Mouse (Mus musculus) T-helper 17 cell (primary cell): ENCODE data around the gene Slc9c1.

Source experiments
- in situ Hi-C, 2 experiments: fragments of 300-600 bp; cut with MboI, MseI; formaldehyde crosslinking; loops; 1 replicate in 1 of 2; 2 replicates in 1 of 2; pipeline ENCODE4 v1.15.1; 2025; ENCODE audit warnings: high pct_unique_total_duplicates in 2 of 2

The Slc9c1 gene

DNA sequence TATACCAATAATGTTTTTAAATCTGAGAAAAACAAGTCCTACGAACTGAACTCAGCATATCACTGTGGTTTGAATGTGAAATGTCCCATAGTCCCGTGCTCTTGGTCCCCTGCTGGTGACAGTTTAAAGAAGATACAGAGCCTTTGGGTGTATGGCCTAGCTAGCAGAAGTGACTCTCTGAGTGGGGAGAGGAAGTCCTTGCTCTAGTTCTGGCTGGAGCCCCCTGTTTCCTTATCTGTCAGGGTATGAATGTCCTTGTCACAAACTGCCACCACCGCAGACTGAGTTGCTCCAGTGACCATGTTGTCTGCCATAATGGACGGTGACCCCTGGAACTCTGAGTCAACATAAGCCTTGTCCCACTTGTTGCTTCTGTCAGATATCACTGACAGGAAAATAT lies 88.1 kb downstream of the Slc9c1 start:
- in situ Hi-C loops, result loop anchor here in 1 of 2 experiments (10.0 kb wide), 1 partner anchor 198 kb away; no protein-coding TSS in a partner anchor

DNA sequence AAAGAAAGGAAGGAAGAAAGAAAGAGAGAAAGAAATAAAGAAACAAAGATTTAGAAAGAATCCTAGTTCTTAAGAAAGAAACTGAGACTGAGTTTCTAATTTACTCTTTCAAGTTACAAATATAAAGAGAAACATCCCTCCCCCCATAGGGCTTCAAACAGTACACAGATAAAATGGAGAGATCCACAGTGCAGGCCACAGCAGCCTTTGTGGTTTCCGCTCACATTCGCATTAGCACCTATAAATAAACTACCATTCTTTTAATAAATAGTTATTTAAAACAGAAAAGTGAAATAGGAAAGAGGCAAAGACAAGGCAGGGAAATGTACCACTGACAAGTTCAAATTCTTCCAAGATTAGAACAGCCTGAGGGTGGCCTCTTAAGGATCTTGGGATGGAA lies 89.7 kb downstream of the Slc9c1 start:
- in situ Hi-C loops, result loop anchor here (5.0 to 10.0 kb wide), 2 partner anchors 200 to 427 kb away; no protein-coding TSS in a partner anchor

- in situ Hi-C loops, result loop anchor here (5.0 to 10.0 kb wide), 2 partner anchors 201 to 428 kb away; no protein-coding TSS in a partner anchor
Measured at GRCm38 (mm10) chr16:45625342-45625741, 90.2 kb downstream of the Slc9c1 start.

DNA sequence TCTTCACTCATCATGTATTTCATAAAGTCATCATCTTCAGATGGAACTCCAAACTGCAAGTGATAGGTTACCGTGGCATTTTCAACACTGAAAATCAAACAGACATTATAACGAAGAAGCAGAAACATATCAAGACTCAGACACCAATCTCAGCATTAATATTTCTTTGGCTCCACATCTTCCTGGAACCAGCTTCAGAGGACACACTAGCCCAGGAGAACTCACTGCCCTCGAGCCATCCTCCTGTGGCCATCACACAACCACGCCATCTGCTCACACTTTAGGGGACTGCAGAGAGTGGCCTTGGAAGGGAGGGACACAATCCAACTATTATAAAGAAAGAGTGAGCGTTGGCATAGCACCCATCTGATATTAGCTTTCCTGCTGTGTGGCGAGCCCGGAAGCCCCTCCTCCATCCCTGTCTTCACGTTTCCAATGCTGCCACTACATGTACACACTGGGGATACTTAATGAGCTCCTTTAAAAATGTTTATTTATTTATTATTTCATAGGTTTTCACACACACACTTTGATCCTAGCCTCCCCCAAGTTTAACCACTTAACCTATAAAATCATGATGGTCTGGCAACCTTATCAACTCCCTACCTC lies 94.5 kb downstream of the Slc9c1 start:
- in situ Hi-C loops, result loop anchor here (5.0 to 10.0 kb wide), 3 partner anchors 47 to 432 kb away; no protein-coding TSS in a partner anchor

DNA sequence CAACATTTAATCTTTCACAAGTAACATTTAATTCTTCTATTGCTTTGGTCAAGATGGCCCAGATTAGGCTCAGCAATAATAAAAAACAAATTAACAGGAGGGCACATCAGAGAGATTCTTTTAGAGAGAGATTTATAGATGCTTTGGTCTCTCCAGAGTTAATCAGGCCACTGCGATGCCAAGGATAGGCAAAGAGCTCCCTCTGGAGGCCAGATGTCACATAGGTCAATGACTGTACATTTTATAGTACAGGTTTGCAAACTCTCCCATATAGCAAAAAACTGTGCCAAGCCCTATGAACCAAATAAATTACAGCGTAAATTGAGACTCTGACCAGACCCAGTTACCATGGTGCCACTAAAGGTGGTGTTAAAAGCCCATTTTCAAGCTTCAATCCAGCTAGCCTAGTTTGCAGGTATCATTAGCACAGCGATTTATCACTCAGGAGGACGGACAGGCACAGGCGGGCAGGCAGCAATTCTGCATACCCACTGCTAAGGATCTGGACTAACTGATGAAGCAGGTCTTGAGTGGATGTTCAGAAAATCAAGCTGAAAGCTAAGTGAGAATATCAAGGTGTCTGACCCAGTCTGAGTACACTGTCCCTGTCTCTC lies 95.3 kb downstream of the Slc9c1 start:
- in situ Hi-C loops, result loop anchor here in 1 of 2 experiments (5.0 kb wide), 1 partner anchor 48 kb away; no protein-coding TSS in a partner anchor

DNA sequence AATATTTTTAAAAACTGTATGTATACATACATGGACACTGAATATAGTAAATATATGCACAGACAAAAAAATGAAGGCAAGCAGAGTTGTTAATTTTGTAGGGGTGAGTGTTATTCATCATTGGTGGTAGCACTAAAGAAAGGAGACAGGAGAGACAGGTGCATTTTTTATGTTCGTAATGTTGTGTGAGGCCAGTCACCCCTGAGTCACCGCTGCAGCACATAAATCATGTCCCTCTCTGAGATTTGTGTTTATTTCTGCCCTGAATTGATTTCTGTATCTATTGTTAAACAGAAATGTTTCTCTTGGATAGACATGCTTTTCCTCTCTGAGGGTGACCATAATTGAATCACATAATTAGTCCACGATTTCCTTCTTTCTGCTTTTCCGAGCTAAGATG lies 97.3 kb downstream of the Slc9c1 start:
- in situ Hi-C loops, result loop anchor here in 1 of 2 experiments (5.0 kb wide), 1 partner anchor 50 kb away; no protein-coding TSS in a partner anchor

- in situ Hi-C loops, result loop anchor here in 1 of 2 experiments (5.0 kb wide), 1 partner anchor 36 kb away; no protein-coding TSS in a partner anchor
Measured at GRCm38 (mm10) chr16:45635826-45636225, 100.7 kb downstream of the Slc9c1 start.

DNA sequence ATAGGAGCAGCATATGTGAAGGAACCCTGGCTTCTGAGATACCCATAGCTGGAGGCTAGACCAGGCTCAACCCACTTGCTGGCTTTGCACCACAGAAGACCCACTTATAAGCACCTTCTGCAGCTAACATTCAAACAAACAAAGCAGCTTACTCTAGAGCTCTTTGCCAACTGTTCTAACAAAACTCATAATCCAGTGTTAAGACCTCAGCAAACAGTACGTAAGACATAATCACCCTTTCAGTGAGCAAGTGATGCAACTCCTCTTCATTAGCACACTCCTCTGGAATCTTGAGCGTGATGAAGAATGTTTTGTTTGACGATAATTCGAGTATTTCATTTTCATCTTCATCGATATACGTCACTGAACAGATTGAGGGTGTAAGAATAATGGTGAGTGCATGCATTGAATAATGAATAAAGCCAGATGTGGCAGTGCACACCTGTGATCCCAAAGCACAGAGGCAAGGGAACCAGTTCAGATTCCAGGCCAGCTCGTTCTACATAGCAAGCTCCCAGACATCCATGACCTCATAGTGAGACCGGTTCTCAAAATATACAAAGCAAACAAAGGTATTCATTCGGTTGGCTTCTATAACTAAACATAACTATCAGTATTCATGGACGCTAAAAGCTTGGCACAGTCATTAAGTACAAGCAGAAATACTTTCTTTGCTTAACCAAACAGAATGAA lies 105.1 kb downstream of the Slc9c1 start:
- in situ Hi-C loops, result no loop called here

DNA sequence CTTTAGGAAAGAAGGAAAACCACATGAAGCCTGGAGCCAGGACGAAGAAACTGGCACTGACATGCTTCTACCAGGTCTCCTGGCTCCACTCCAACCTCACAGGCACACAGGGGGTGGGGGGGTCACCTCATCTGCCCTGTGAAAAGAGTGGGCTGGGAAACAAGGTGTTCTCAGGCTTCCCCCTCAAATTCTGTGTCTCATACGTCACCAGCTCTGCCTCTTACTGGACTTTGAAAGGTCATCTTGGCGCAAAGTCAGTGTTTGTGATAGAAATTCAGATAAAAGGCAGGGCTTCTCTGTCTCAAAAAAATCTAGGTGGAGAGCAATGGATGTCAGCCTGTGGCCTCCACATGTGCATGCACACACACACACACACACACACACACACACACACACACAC lies 106.2 kb downstream of the Slc9c1 start:
- in situ Hi-C loops, result no loop called here

- in situ Hi-C loops, result no loop called here
Measured at GRCm38 (mm10) chr16:45643944-45644343, 108.8 kb downstream of the Slc9c1 start.

DNA sequence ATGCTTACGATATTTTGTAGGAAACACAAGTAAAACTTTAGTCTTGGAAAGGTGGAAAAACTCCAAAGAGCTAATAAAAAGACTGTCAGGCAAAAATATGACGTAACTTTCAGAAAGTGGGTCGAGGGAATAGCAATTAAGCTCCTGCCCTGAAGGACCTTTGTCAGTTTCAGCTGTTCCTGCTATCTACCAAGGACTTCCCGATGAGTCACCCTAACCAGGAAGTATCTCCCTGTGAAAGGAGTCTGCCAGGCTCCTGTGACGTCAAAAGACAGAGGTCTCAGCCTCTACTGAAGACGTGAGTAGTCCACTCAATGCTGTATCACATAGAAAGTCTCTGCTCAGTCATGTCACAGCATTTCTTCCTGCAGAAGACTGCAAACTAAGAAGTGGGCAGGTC lies 109.3 kb downstream of the Slc9c1 start:
- in situ Hi-C loops, result no loop called here

DNA sequence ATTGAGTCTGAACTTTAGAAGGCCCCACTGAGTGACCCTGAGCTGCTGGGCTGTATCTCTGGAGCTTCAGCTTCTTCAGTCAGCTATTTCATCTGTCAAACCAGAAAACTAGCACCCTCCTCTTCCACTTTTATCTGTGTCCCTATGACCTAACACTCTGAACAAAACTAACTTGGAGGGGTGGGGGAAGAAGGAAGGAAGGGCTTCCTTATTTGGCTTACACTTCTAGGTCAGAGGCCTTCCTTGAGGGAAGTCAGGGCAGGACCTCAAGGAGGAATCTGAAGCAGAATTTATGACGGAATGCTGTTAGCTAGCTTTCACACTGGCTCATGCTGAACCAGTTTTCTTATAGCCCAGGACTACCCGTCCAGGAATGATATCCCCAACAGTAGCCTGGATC lies 116.4 kb downstream of the Slc9c1 start:
- in situ Hi-C loops, result no loop called here

DNA sequence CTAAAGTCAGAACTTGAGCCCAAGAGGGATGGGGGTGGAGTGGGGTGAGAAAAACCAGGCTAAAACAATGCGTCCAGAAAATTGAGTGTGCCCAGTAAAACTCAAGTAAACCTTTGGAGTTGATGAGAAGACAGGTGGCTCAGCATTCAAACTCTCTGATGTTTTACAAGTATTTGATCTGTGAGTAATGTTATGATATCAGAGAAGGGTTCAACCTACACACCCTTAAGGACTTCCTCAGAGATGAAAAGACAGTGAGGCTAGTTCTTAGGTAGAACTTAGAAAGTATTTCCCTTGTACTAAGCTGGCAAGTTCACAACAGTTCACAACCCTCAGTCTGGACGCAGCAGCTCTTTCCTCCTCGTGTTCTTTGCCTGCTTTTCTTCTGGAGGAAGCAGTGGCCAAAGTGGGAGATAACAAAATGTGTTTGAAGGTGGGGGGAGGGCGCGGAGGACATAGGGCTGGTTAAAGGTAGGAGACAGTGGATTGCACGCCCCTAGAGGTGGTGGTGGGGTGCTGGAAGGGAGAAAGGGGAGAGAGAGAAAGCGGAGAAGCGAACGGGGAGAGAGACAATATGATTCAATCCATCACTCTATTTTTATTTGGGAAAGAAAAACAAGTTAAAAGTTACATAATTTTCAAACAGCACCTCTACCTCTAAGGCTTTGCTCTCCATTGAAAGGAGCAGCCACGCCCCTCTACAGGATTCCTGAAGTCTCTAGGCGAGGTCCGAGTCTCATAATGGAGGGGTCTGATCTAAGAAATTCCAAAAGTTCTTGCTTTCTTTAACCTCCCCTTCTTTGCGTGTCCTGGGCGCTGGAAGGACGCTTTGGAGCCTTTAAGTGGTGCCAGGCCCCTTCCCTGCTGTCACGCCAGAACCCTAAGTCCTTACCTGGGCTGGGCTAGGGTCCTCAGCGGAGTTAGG lies 118.2 kb downstream of the Slc9c1 start:
- in situ Hi-C loops, result no loop called here

DNA sequence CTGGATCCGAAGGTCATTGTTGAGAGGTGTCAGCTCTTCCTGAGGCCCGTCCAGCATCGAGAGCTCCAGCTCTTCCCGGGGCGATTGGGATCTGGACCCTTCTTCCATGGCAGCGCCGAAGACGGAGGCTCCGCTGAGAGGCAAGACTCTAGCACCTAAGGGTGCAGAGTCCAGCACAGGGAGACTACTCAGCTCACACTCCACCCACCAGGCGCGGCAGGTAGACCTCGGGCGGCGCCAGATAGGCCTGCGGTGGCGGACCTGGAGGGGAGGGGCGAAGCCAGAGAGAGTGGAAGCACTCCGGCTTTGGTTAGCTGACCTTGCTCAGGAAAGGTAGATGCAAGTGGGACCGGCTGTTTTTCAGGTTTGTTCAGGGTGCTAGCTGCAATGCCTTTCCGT lies 118.8 kb downstream of the Slc9c1 start, which contains the start of gene BC016579:
BC016579 (minus strand) TSS at position 135 of the 399 bp plus-strand sequence.
- in situ Hi-C loops, result no loop called here

- in situ Hi-C loops, result no loop called here
Measured at GRCm38 (mm10) chr16:45654465-45654864, 119.4 kb downstream of the Slc9c1 start.
